Mouse (Mus musculus): ENCODE measurements around the gene Rc3h2.

Gene Rc3h2

DNA sequence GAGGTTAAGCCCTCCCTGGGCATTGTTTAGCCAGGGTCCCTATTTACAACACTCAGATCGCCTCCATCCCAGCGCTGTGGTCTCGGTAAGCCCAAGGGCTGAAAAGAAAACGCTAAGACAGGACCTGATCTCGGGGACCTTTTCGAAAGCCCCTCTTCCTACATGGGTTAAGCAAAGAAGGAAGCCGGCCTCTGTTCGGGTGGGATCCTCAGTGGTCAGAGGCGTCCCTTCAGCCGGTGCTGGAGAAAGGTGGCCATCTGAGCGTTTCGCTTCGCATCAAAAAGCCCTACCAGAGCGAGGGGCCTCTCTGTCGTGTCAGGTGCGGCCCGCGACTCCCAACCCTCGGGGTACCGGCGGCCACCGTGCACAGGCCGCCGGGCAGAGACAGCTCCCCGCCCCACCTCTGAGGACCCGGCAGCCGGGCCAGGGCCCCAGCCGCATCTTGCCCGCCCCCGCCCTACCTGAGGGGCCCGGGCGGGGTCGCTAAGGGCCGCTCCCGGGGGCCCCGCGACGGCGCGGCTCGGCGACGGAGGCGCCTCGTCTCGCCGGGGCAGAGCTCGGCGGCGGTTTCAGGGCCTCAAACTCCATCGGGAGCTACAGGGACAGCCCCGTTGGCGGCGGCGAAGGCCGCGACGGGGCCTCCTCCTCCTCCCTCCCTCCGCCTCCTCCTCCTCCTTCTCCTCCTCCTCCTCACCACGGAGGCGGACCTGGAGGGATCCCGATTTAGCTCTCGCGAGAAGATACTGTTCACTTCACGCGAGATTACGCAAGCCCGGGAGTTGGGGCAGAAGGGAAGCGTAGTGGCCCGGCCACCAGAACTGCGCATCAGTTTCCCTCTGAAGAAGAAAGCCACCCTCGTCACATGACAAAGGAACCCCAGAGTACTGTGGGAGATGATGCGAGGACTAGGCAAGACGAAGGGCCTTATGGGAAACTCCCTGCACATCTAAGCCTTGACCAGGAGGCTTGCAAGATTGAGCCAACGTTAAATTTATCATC lies at the start of gene Rc3h2:
Gene Rc3h2, minus strand, starts transcription at position 598 of the 999 bp plus-strand sequence.
- peak; percentile 96 for DNase-seq (ENCODE audit: low read depth)

DNA sequence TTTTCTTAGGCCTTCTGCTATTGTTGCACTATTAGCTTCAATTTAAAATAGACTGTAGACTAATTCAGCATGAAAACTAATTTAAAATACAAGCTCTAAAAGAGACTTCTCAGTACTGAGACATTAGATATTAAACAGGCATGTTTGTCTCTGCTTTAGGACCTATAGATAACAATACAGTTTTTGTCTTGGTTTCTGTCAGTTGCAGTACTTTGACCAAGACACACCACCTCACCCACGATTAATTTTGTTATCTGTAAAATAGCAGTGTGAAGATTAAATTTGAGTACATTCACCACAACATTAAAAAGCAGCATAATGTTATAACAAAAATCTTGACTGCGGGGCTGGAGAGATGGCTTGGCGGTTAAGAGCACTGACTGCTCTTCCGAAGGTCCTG lies 43.6 kb upstream of the Rc3h2 start:
- no peak for DNase-seq (ENCODE audit: low read depth)

DNA sequence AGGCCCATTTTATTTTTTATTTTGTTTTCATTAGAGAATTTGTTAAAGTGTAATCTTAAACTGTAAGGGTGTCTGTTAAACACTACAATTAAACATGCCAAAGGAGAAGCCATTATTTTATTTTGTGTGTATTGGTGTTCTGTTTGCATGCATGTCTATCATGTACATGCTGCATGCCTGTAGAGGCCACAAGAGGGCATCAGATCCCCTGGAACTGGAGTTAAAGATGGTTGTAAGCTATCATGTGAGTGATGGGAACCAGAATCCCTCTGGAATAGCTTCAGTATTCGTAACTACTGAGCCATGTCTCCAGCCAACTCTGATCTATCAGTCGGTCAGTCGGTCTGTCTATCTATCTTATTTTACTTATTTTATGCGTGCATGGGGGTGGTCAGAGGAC lies 38.0 kb upstream of the Rc3h2 start:
- DNase-seq (ENCODE audit: low read depth): no peak

DNA sequence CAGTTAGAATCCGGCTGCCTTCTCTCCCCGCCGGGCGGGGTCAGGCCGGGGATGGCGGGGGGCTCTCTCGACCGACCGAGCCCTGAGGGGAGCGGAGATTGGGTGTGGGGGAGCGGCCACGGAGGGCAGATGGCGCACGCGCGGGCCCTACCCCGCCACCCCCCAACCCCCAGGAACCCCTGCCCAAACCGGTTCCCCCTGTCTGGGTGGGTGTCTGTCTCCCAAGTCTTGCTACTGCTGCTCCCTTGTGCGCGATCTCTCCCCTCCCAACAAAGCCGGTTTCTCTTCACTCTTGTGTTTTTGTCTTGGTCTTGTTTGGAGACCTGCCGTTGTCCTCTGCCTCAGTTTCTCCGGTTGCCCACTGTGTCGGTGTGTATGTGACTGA lies 29.7 kb upstream of the Rc3h2 start:
- no peak for DNase-seq (ENCODE audit: low read depth)

DNA sequence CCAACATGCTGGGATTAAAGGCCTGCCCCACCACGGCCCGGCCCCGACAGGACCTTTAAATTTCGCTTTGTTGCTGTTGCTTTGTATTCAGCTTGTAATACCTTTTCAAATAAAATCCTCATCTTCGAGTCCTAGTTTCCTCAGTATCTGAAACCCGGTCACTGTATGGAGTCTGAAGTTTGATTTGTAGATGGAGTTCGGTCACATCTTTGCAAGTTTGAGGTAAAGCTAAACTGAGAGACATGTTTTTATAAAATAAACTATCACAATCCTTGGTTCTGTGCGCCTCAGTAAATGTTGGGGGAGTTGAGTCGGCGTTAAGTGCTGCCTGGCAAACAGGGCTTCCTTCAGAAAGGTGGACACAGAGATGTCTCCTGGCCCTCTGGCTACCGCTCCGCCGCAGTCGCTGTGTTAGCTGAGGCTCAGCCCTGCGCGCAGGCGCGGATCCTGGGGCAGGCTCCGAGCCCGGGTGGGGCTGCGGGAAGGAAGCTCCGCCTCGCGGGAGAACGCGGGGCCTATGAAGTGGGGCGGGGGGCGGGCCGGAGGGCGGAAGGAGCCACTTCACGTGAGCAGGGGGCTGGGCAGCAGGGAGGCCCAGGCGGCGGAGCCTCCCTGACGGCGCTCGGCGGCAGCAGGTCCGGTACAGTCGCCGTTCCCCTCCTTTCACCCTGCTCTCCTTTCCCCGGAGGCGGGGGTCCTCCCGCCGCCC lies 29.1 kb upstream of the Rc3h2 start:
- peak; percentile 89 for DNase-seq (ENCODE audit: low read depth)

DNA sequence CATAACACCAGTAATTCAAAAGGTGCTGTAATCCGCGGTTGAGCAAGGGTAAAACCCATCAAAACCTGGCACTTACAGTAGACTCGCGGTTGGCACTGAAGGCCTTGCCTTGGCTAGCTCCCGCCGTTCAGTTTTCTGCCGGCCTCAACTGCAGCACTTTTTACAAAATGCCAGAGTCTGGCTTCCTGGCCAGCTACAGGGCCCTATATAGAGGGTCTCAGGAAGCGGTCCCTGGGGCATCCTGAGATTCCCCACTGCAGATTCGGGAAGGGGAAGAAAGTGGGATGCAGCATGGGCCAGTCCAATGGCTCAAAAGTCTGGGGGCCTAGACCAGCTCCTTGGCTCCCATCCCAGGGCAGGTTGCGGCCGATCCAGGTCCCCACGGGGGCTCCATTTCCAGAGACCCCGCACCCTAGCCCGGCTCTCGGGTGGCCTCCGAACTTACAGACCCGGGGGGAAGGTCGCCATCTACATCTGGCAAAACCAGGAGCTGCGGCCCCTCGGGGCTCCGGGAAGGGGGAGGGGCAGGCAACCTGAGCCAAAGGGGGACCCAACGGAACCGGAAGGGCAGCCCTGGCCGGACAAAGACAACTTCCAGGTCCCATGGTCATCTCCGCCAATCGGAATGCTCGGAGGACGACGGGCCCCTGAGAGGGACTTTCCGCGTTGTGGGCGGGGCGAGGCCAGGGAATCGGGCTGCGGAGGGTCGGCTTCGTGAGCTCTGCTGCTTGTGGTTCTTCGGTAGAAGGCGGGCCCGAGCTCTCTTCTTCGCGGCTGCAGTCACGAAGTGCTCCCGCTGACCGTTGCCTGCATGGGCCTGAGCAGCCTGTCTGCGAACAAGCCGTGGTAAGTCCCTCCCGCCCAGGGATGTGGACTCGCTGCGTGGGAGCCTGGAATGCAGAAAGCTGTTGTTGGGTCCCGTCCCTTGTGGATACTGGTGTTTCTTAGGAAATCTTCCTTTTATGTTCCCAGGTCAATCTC lies 20.2 kb upstream of the Rc3h2 start, which contains the start of the genes Zbtb26, Zbtb6 and Rabgap1:
Gene Zbtb26, minus strand, starts transcription at position 525 of the 981 bp plus-strand sequence.
Gene Zbtb6, minus strand, starts transcription at position 561 of the 981 bp plus-strand sequence.
Gene Rabgap1, plus strand, starts transcription at position 669 of the 981 bp plus-strand sequence.
- peak; percentile 93 for DNase-seq (ENCODE audit: low read depth)

DNA sequence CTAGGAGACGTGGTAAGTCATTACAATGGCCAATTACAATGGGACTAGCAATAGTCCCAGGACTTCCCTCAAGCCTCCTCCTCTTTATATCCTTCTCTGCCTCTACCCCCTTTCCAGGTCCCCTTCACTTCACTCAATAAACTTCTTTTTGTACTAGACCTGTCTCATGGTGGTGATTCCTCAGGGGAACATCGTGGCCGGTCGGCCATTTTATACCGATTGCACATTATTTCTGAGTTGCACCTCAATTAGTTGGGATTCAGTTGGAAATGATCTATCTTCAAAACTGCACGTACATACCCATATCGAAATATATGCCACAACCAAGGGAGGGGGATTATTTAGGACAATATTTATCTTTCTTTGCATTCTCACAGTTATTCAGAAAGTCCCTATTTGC lies 8.9 kb upstream of the Rc3h2 start:
- DNase-seq (ENCODE audit: low read depth): no peak

DNA sequence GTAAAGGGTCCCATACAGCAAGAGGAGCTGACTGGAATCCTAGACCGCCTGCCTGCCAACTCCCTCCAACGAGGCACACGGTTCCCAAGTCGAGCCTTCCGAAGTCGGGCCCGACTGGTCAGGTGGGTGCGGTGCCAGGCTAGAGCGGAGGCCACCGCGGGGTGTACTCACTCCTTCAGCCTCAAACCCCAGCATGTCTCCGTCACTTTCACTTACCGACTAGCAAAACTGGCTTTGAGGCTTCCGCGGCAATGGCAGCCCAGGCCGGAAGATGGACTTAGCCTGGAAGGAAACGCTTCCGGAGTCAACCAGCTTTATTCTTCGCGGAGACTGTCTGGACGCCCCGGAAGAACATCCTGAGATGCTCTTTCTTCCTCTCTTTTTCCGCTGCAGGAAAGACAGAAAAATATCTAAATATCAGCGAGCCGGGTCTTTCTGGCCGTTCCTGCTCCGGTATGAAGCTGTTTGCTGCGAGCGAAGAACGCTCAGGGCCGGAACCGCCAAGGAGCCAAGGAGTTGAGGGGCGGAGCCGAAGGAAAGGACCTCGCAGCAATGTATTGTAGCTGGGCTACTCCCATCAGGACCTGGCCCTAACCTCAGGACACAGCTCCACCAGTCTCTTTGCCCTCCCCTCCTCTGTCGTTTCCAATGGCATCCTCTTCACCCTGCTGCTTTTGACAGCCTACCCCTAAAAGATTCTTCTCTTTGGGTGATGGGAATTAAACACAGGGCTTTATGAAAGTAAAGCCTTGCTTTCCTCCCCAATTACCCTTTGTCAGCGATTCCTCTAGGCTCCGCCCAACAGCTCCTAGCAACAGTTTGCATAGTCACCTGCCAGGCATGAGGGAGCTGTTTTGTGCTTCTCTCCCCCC lies 8.1 kb upstream of the Rc3h2 start:
- peak; percentile 74 for DNase-seq (ENCODE audit: low read depth)

DNA sequence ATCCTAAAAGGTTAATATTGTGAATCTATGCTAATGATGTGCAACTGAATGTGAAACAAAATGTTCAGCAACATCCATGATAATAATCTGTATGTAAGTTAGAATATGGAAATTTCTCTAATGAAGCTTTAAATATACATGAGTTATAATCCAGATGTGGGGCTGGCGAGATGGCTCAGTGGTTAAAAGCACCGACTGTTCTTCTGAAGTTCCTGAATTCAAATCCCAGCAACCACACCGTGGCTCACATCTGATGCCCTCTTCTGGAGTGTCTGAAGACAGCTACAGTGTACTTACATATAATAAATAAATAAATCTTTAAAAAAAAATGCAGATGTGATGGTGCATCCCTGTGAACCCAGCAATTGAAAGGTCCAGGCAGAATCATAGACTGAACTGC lies 968 bp upstream of the Rc3h2 start:
- no peak for DNase-seq (ENCODE audit: low read depth)

DNA sequence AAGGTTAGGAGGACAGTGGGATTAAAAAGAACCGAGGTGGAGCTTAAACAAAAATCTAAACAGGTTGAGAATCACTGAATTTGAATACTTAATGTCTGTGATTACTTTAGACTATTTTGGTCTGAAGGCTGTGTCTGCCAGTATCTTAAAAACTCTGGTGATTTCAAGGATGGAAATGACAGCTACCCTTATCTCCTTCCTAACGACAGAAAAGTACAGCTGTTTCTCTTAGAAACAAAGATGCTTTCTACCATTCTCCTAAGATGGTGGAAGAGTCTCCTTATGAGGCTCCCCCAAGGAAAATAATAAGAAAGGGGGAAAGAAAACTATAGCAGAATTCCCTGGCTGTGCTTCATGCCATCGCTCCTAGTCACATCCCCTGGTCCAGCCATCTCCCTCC lies 800 bp downstream of the Rc3h2 start:
- no peak for DNase-seq (ENCODE audit: low read depth)

DNA sequence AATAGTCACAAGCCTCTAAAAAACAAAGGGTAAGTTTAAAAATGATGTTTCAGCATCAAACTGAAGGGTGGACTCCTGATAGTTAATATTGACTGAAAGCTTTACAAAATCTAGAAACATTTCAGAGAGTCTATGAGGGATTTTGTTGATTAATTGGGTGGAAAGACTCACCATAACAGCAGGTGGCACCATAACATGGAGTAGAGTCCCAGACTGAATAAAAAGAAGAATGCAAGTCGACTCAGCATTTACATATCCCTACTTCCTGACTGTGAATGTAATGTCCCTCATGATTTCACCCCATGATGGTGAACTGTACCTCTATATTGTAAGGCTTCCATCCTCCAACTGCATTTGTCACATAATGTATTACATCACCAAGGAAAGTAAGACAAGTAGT lies 27.2 kb downstream of the Rc3h2 start:
- DNase-seq (ENCODE audit: low read depth): no peak

DNA sequence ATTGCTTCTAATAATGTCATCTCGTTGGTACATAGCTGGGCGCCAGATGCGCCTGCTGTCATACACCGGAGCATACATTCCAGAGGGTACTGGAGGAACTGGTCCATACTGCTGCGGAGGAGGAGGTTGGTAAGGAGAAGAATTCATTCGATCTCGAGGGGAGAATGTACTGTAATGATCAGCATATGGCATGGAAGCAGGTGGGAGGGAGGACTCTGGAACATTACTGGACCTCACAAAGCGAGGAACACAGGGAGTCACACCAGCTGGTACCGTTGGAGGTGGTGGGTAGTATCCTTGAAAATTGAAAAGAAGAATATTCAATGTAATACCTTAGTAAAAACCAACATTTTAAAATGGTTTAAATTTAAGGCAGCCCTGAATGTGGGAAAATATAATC lies 39.8 kb downstream of the Rc3h2 start:
- DNase-seq (ENCODE audit: low read depth): no peak

DNA sequence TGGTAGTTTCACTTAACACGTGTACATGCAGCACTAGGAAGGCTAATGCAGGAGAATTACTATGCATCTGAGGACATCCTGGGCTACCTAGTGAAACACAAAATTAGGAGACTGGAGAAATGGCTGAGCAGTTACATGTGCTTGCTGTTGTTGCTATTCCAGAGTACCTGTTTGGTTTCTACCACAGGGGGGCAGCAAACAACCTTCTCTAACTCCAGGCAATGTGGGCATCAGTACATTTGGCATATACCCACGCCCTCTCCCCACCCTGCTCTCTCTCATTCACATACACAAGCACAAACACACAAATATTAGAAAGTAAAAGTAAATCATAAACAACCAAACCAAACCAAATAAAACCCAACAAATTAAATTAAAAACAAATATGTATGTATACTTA lies 42.5 kb downstream of the Rc3h2 start:
- DNase-seq (ENCODE audit: low read depth): peak; percentile 65

DNA sequence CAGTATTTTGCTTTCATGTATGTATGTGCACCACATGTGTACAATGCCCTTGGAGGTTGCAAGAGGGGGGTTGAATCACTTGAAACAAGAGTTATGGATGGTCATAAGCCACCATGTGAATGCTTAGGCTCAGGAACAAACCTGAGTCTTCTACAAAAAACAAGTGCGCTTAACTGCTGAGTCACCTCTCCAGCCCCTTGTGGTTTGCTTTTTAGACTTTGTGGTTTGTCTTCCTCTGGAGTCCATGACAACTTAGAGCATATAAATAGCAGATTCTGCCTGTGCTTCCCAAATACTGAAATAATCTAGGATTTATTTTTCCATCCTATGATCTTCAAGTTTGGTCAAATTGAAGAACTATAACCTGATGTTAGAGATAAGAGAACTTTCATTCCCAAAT lies 46.7 kb downstream of the Rc3h2 start:
- peak; percentile 54 for DNase-seq (ENCODE audit: low read depth)

DNA sequence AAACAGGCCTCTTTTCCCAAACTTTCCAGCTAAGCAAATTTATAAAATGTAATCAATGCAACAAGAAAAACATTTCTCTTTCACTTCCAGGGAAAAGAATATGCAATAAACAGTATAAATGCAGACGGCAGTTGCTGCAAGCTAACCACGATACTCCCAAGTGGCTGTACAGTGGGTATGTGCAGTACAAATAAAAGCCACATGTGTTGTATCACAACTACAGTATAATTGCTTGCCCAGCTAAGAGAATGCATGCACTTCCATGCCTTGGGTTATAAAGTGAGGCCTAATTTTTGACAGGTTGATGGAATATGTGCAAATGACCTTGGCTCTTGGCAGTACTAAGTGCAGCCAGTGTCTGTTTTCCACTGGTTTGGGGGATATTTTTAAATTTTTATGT lies 52.1 kb downstream of the Rc3h2 start:
- DNase-seq (ENCODE audit: low read depth): no peak

DNA sequence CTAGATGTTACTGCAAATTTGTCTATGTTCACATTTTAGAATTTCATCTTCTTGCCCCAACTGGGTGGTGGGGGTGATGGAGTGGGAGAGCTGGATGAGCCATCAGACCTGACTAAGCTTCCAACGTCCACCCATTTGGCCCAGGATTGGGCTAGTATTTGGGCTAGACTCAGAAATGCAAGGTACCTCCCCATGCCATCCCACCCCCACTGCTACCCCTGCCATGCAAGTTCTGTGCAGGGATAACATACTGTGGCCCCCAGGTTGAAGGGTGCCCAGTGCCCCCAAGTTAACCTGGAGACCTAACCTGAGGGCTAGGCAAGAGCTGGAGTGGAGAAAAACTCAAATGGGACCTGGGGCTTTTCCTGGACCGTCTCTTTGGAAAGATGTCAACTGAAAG lies 62.8 kb downstream of the Rc3h2 start:
- DNase-seq (ENCODE audit: low read depth): no peak

DNA sequence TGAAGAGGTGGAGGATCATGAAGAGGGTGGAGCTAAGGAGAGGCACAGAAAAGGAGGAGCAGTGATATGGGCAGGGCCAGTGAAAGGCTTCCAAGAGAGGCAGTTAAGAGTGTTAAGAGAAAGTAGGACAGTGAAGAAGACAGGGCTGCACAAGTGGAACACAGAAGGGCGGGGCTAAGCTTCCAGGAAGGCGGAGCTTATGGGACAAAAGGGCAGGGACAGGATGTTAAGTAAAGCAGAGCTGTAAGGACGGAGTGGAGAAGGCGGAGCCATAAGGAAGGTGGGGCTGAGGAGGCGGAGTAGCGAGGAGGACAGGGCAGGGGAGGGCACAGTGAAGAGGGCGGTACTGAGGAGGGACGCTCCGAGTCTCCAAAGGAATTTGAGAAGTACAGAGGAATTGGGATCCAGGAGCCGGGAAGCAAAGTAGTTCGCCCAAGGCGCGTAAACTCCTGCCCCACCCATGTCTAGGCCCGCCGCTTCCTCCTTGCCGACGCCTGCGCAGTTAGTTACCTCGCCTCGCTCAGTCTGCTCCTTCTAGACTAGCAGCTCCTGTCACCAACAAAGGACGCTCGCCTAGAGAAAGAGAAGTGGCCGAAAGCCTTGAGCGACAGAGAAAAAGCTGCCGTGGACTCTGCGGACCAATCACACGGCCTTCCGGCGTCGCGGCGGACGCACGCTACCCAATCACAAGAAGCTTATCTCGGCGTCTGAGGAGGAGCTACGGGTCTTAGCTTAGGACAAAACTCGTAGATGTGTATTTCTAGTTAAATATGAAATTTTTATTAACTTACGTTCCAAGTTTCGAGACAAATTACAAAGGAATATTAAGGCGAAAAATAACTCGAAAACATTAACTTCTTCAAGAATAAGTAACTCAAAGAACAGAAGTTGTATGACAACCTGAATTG lies 63.8 kb downstream of the Rc3h2 start, which contains the start of gene Pdcl:
Gene Pdcl, minus strand, starts transcription at position 700 of the 908 bp plus-strand sequence.
- DNase-seq (ENCODE audit: low read depth): peak; percentile 98

DNA sequence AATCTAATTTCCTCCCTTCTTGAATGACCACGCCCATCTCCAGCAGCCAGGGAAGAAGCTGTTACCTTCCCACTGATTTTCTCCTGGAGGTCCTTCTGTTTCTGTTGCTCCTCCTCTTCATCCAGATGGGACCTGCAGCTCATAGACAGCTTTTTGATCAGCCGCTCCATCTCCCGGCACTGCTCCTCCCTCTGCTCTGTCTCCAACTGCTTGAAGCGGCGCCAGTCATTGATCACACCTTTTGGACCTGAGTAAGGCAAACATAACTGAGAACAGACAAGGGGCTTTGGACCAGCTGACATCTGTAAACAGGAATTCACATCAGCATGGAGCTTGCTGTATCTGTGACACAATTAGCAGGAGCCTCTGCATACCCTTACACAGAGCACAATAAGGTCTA lies 67.1 kb downstream of the Rc3h2 start:
- no peak for DNase-seq (ENCODE audit: low read depth)

DNA sequence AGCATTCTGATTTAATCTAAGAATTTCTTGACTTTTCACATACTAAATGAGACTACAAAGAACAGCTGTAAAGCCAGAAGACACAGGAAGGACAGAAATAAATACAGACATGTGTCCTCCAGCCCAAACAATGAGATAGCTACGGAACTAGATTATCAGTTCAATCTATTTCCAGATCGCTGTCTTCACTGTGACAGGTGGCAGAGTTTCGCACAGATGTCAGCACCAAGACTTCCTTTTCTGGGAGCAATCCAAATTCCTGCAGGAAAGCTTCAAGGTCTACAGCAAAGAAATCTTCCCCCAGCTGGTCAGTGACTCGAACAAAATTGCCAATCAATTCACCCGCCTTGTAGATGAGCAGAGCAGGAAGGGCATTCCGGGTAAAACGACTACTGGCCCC lies 71.0 kb downstream of the Rc3h2 start:
- no peak for DNase-seq (ENCODE audit: low read depth)
